Mouse (Mus musculus) ES-Bruce4 (cell line): ENCODE results near the gene Slc25a11. TPM values are rescaled to one million over a fixed set of nuclear protein-coding genes. Genes with fewer than 3 reads are reported as not detected.

ENCODE experiments used
- H3K27ac ChIP-seq: 2 replicates; pipeline ENCODE4 v1.5.1; 2012; ENCODE audit warnings: low read length, inconsistent platforms; ENCODE audit not compliant: insufficient read depth
- H3K27me3 ChIP-seq: 2 replicates; pipeline ENCODE4 v1.6.1; 2012; ENCODE audit warnings: mild to moderate bottlenecking, low read length, inconsistent platforms; ENCODE audit not compliant: control insufficient read depth, poor library complexity, insufficient read depth, severe bottlenecking
- H3K36me3 ChIP-seq: 2 replicates; pipeline ENCODE4 v1.6.1; 2012; ENCODE audit warnings: inconsistent platforms, mild to moderate bottlenecking, low read length, moderate library complexity; ENCODE audit not compliant: control insufficient read depth, poor library complexity, insufficient read depth, severe bottlenecking
- H3K4me1 ChIP-seq: one replicate; pipeline ENCODE4 v1.8.1; 2011; ENCODE audit warnings: low read length; ENCODE audit not compliant: control insufficient read depth, insufficient read depth
- H3K4me3 ChIP-seq: 2 replicates; pipeline ENCODE4 v1.5.1; 2011; ENCODE audit warnings: low read depth, mild to moderate bottlenecking, low read length
- H3K9ac ChIP-seq: 2 replicates; pipeline ENCODE4 v1.6.1; 2012; ENCODE audit warnings: low read depth, mild to moderate bottlenecking, inconsistent platforms; ENCODE audit not compliant: poor library complexity, severe bottlenecking
- H3K9me3 ChIP-seq: replicated peaks from 2 replicates; pipeline ENCODE4 v1.6.1; 2012; ENCODE audit warnings: mild to moderate bottlenecking, low read length, inconsistent platforms; ENCODE audit not compliant: control insufficient read depth, poor library complexity, insufficient read depth, severe bottlenecking
- CTCF ChIP-seq: IDR thresholded peaks from one replicate; pipeline ENCODE4 v1.8.1; 2011; ENCODE audit warnings: low read depth, low read length
- EP300 ChIP-seq: IDR thresholded peaks from 2 replicates; pipeline ENCODE4 v1.6.1; 2011; ENCODE audit warnings: low read depth, low read length; ENCODE audit not compliant: insufficient read depth
- POLR2A ChIP-seq: IDR thresholded peaks from one replicate; pipeline ENCODE4 v1.8.1; 2011; ENCODE audit warnings: low read length; ENCODE audit not compliant: insufficient read depth
- polyA plus RNA-seq: library from polyadenylated mRNA; stranded (reverse); fragments of >200 nt; gene quantifications from 2 replicates; pipeline ENCODE4 v1.2.4, GENCODE M21; 2011; ENCODE audit warnings: low read depth; ENCODE audit not compliant: missing spikeins, insufficient read depth, insufficient read length

Slc25a11 gene
- polyA plus RNA-seq, 1 experiment = 45.0 TPM

DNA sequence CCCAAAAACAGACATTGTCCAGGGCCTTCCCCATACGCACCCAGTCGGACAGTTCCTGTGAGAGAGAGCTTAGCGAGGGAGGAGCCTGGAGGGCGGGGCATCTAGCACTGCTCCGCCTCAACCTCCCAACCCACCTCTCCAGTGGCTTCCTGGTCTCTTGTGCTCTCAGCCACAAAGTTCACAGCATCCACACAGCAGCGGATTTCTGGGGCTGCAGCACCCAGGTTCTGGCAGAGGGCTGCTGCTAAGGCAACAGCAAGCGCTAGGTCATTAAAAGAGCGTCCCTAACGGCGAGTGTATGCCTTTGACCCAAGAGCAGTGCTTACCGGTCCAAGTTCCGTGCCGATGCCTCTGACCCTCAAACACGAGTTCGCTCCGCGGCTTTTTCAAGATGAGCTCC is 32.2 kb downstream of the Slc25a11 start:
- Histone ChIP-seq H3K4me1 (no peaks in the 10 kb centered on the region), H3K4me3 (peak overlapping the region; percentile 71), H3K9me3 (no peaks in the 10 kb centered on the region), H3K27me3 (no peaks in the 10 kb centered on the region), H3K9ac (peak overlapping the region; percentile 32), H3K36me3 (peaks cover 7% of the 10 kb centered on the region; the same call in 1 of the 2 replicates), H3K27ac (no peak overlapping the region)
- TF ChIP-seq POLR2A (peak; percentile 56), CTCF (no peak), EP300 (no peak)

DNA sequence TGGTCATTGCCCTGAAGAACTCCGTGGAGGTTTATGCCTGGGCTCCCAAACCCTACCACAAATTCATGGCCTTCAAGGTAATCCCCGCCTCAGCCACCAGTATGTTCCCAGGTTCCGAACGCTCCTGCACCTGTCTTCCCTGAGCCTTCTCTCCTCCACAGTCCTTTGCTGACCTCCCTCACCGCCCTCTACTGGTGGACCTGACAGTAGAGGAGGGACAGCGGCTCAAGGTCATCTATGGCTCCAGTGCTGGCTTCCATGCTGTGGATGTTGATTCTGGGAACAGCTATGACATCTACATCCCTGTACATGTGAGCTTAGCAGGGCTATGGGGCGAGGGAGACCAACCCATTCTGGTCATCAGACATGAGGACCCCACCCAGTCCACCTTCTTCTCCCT is 34.8 kb downstream of the Slc25a11 start:
- no peak overlapping the region for H3K4me3 ChIP-seq
- H3K36me3 ChIP-seq = peaks cover 7% of the 10 kb centered on the region; the same call in 1 of the 2 replicates
- no peak for TF ChIP-seq EP300
- TF ChIP-seq CTCF = peak; percentile 32
- no peak for TF ChIP-seq POLR2A
- H3K27ac ChIP-seq = no peak overlapping the region
- H3K27me3 ChIP-seq = no peaks in the 10 kb centered on the region
- H3K4me1 ChIP-seq = no peaks in the 10 kb centered on the region
- H3K9me3 ChIP-seq = no peaks in the 10 kb centered on the region
- no peak overlapping the region for H3K9ac ChIP-seq

DNA sequence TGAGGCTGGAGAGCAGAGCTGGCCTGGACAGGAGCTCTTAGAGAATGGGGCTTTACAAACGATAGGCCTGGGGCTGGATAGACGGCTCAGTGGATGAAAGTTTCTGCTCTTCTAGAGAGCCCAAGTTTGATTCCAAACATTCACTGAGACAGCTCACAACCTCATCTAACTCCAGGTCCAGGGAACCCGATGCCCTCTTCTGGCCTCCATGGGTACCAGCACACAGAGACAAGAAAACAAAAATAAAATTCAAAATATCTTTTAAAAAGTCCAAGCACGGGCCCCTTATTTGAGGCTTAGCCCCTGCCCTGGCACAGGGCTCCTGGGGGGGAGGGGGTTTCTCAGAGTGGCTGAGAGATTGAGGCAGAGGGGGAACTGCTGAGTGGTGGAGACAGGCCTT is 36.5 kb downstream of the Slc25a11 start:
- no peak for TF ChIP-seq POLR2A
- TF ChIP-seq CTCF = no peak
- no peak for TF ChIP-seq EP300
- Histone ChIP-seq H3K4me3 (no peak overlapping the region), H3K9me3 (no peaks in the 10 kb centered on the region), H3K36me3 (peaks cover 7% of the 10 kb centered on the region; the same call in 1 of the 2 replicates), H3K9ac (no peak overlapping the region), H3K27me3 (no peaks in the 10 kb centered on the region), H3K4me1 (no peaks in the 10 kb centered on the region), H3K27ac (no peak overlapping the region)

DNA sequence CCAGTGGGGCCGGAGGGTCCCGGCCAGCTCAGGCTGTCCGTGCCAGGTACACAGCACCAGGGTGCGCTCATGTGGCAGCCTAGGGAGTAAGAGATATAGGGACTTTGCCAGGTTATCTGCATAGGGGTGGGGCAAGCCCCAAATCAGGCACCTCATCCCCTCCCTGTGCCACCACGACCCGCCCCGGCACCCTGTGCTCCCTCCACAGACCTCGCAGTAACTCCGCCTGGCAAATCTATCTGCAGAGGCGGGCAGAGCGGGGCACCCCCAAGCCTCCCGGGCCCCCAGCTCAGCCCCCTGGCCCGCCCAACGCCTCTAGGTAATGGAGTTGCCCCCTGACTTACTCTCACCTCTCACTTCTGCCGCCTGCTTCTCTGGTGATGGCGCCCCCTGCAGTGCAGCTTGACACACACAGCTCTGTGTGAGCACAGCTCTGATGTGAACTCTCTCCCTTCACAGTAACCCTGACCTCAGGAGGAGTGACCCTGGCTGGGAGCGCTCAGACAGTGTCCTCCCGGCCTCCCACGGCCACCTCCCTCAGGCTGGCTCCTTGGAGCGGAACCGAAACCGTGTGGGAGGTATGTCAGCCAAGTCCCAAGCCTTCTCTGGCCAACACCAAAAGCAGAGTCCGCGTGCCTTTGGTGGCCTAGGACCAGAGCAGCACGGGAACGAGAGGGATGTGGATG is 38.8 kb downstream of the Slc25a11 start:
- H3K27me3 ChIP-seq = no peaks in the 10 kb centered on the region
- H3K9ac ChIP-seq = no peak overlapping the region
- no peaks in the 10 kb centered on the region for H3K4me1 ChIP-seq
- TF ChIP-seq CTCF (peak; percentile 89), POLR2A (no peak)
- no peak overlapping the region for H3K27ac ChIP-seq
- peak overlapping the region; percentile 19; the same call in 1 of the 2 replicates for H3K4me3 ChIP-seq
- peaks cover 7% of the 10 kb centered on the region; the same call in 1 of the 2 replicates for H3K36me3 ChIP-seq
- no peaks in the 10 kb centered on the region for H3K9me3 ChIP-seq

DNA sequence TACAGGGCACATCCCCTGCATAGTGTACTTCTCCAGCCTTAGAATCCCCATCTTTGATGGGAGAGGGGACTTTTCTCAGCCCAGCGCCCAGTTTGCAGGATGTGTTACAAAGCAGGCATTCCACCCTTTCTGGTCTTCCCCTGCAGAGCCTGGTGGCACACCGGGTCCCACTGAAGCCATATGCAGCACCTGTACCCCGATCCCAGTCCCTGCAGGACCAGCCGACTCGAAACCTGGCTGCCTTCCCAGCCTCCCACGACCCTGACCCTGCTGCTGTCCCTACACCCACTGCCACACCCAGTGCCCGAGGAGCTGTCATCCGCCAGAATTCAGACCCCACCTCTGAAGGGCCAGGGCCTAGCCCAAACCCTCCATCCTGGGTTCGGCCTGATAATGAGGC is 39.7 kb downstream of the Slc25a11 start:
- TF ChIP-seq CTCF = no peak
- no peak for TF ChIP-seq POLR2A
- TF ChIP-seq EP300 = no peak
- Histone ChIP-seq H3K27me3 (no peaks in the 10 kb centered on the region), H3K36me3 (no peaks in the 10 kb centered on the region; the same call in 1 of the 2 replicates), H3K4me3 (no peak overlapping the region), H3K4me1 (no peaks in the 10 kb centered on the region), H3K27ac (no peak overlapping the region), H3K9ac (no peak overlapping the region), H3K9me3 (no peaks in the 10 kb centered on the region)

DNA sequence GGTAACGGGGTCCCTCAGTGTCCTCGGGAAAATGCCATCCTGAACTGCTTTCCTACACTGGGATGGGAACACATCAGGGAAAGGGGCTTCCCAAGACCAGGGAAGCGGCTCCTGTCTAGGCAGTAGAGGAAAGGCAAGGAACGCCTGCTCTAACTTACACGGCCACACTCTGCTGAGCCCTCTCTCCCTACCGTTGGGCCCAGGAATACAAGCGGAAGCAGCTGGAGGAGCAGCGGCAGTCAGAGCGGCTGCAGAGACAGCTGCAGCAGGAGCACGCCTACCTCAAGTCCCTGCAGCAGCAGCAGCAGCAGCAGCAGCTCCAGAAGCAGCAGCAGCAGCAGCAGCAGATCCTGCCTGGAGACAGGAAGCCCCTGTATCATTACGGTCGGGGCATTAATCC is 40.6 kb downstream of the Slc25a11 start:
- no peaks in the 10 kb centered on the region for H3K9me3 ChIP-seq
- no peak overlapping the region for H3K9ac ChIP-seq
- no peak overlapping the region for H3K4me3 ChIP-seq
- TF ChIP-seq CTCF (no peak), EP300 (no peak), POLR2A (no peak)
- no peaks in the 10 kb centered on the region for H3K36me3 ChIP-seq
- no peak overlapping the region for H3K27ac ChIP-seq
- H3K4me1 ChIP-seq = no peaks in the 10 kb centered on the region
- no peaks in the 10 kb centered on the region for H3K27me3 ChIP-seq
